Mouse (Mus musculus) brain, embryonic 14.5 days (tissue): ENCODE data around the gene Tmem208.

Source experiments
- CTCF ChIP-seq: fragments of 200-500 bp; IDR thresholded peaks from 2 replicates; pipeline ENCODE4 v1.5.1; 2012; ENCODE audit warnings: inconsistent platforms, mild to moderate bottlenecking, moderate library complexity, borderline replicate concordance; ENCODE audit not compliant: insufficient read depth, insufficient read length; ENCODE audit errors: extremely low read depth
- POLR2A ChIP-seq: fragments of 200-500 bp; IDR thresholded peaks from 2 replicates; pipeline ENCODE4 v1.6.1; 2012; ENCODE audit warnings: mild to moderate bottlenecking, inconsistent platforms, borderline replicate concordance; ENCODE audit not compliant: poor library complexity, insufficient read depth, insufficient read length, severe bottlenecking; ENCODE audit errors: extremely low read depth

DNA sequence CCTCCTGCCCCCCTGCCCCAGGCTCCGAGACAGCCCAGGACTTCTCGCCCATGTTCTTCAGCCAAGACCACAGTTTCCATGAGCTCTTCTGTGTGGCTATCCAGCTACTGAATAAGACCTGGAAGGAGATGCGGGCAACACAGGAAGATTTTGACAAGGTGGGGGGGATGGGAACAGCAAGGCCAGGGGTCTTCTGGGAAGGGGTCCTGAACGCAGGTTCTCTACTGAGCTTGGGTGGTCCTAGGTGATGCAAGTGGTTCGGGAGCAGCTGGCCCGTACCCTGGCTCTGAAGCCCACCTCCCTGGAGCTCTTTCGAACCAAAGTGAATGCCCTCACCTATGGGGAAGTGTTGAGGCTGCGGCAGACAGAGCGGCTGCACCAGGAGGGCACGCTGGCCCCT lies 17.7 kb upstream of the Tmem208 start:
- TF ChIP-seq CTCF = no peak
- TF ChIP-seq POLR2A = no peak
